Mouse (Mus musculus): ENCODE measurements around the gene Wdr25.

GRCm38 (mm10) chr12:109044497-109044896 is 151.1 kb downstream of the Wdr25 start:
- no peak for TF ChIP-seq GATA1 (IDR thresholded peaks at IDR 0.05; ENCODE audit: low read length)
- TF ChIP-seq TAL1 (IDR thresholded peaks at IDR 0.05; ENCODE audit: low read length) = no peak

Measured in erythroblast, embryonic 14.5 days (primary cell).